In the genomic region with DNA sequence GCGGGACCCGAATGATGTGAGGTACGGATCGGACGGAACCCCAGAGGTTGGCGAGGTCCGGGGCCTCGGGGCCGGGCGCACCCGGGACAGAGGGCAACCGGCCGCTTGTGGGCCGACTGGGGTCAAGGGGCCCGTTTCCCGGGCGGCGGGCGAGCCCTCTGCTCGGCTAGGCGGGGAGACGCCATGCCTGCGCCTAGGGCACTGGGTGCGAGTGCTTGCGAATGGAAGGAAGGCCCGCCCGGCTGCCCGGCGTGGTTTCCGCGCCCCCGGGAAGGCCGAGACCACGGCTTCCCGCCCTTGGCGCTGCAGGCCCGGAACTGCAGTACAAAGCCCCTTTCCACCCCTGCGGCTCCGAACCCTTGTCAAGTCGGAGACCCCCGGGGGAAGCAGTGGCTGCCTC, we compare ENCODE assay signal across 8 mouse cellular contexts. TPM values are rescaled to one million over a fixed set of nuclear protein-coding genes. Genes with fewer than 3 reads are reported as not detected.
A peak's percentile ranks its signal among the peaks of the same experiment; 100 is the strongest.
DNase-seq lines count a peak whose midpoint lies in the region; ATAC-seq and TF ChIP-seq lines count a peak whose summit lies in the region.

No protein-coding gene starts in this region.

- peaks cover 8% of the 10 kb centered on the region; the same call in 1 of the 2 replicates for H3K36me3 ChIP-seq in hindbrain, embryonic 11.5 days (ENCODE audit: control insufficient read depth, insufficient read depth, low read length)
- H3K36me3 ChIP-seq in lung, postnatal 0 days (ENCODE audit: insufficient read depth, low read length): peaks cover 24% of the 10 kb centered on the region; the same call in 1 of the 2 replicates

- no peak; the same call in 1 of the 2 replicates for ATAC-seq in hindbrain, embryonic 11.5 days (ENCODE audit: low FRiP score)
- ATAC-seq in lung, postnatal 0 days: peak; percentile 51

- TF ChIP-seq CTCF in layer of hippocampus, adult 2 months (conservative IDR thresholded peaks at IDR 0.05): no peak
- TF ChIP-seq CTCF in cortical plate, adult 2 months (IDR thresholded peaks at IDR 0.05; ENCODE audit: extremely low read depth, insufficient read depth, low read length): no peak
- no peak for TF ChIP-seq CTCF in lung, postnatal 0 days (IDR thresholded peaks at IDR 0.05)

- H3K27ac ChIP-seq in layer of hippocampus, adult 2 months: peak overlapping the region; percentile 98
- H3K27ac ChIP-seq in cortical plate, adult 2 months (ENCODE audit: insufficient read depth, low read length): peak overlapping the region; percentile 6; the same call in 1 of the 2 replicates
- peak overlapping the region; percentile 85 for H3K27ac ChIP-seq in hindbrain, embryonic 11.5 days (ENCODE audit: low read depth, low read length)
- H3K27ac ChIP-seq in lung, postnatal 0 days (ENCODE audit: low read length): peak overlapping the region; percentile 92

- no peak for TF ChIP-seq POLR2A in cortical plate, adult 2 months (IDR thresholded peaks at IDR 0.05; ENCODE audit: extremely low read depth, insufficient read depth, low read length)

- WGBS in hindbrain, embryonic 11.5 days: 0% methylated on average over 41 of the region's 41 CpGs
- WGBS in lung, postnatal 0 days: 0% methylated on average over 36 of the region's 41 CpGs

- peak overlapping the region; percentile 70 for H3K4me2 ChIP-seq in hindbrain, embryonic 11.5 days (replicated peaks; ENCODE audit: low read depth, low read length)
- H3K4me2 ChIP-seq in lung, postnatal 0 days (replicated peaks; ENCODE audit: low read depth, low read length): peak overlapping the region; percentile 81

- peak overlapping the region; percentile 96 for H3K4me3 ChIP-seq in layer of hippocampus, adult 2 months
- H3K4me3 ChIP-seq in cortical plate, adult 2 months (ENCODE audit: insufficient read depth, low read length): peak overlapping the region; percentile 45
- peak overlapping the region; percentile 98 for H3K4me3 ChIP-seq in hindbrain, embryonic 11.5 days (ENCODE audit: low read depth, low read length)
- peak overlapping the region; percentile 98 for H3K4me3 ChIP-seq in lung, postnatal 0 days (ENCODE audit: low read depth, low read length)

- no peaks in the 10 kb centered on the region for H3K9me3 ChIP-seq in hindbrain, embryonic 11.5 days (ENCODE audit: control insufficient read depth, low read length)
- H3K9me3 ChIP-seq in lung, postnatal 0 days (ENCODE audit: low read length): no peaks in the 10 kb centered on the region

- no peak for TF ChIP-seq EP300 in lung, postnatal 0 days (IDR thresholded peaks at IDR 0.05)

- peaks cover 4% of the 10 kb centered on the region; the same call in 1 of the 2 replicates for H3K4me1 ChIP-seq in cortical plate, adult 2 months (ENCODE audit: control insufficient read depth, insufficient read depth, low read length)
- no peaks in the 10 kb centered on the region for H3K4me1 ChIP-seq in hindbrain, embryonic 11.5 days (replicated peaks; ENCODE audit: control insufficient read depth, insufficient read depth, low read length)
- 0 out of 2 replicates have a peak, but pooled peaks cover 3% of the 10 kb centered on the region for H3K4me1 ChIP-seq in lung, postnatal 0 days (ENCODE audit: insufficient read depth, low read depth, low read length)

- H3K27me3 ChIP-seq in hindbrain, embryonic 11.5 days (ENCODE audit: control insufficient read depth, insufficient read depth, low read length): no peaks in the 10 kb centered on the region
- H3K27me3 ChIP-seq in lung, postnatal 0 days (replicated peaks; ENCODE audit: insufficient read depth, low read length): no peaks in the 10 kb centered on the region

- DNase-seq in layer of hippocampus, adult 2 months (ENCODE audit: low spot score in 2 of 2): peak in 1 of 2 experiments; percentile 27
- DNase-seq in layer of hippocampus, adult 9-11 months: no peak
- peak; percentile 53 for DNase-seq in hindbrain, embryonic 11.5 days (ENCODE audit: low spot score)
- DNase-seq in lung, postnatal 0 days (ENCODE audit: low spot score): peak; percentile 19
- DNase-seq in testis, postnatal 10 days (ENCODE audit: low spot score): peak; percentile 68
- no peak for DNase-seq in ovary, postnatal 36 days (ENCODE audit: low spot score)
- DNase-seq in cerebellum, adult 11-12 months: no peak

- H3K9ac ChIP-seq in hindbrain, embryonic 11.5 days (ENCODE audit: low read depth, low read length): peak overlapping the region; percentile 95
- peak overlapping the region; percentile 99 for H3K9ac ChIP-seq in lung, postnatal 0 days (replicated peaks; ENCODE audit: low read depth)

RNA-seq across cellular contexts. Expression of a gene that starts 0.4 kb away (rescaled TPM):
- total RNA-seq in layer of hippocampus, adult 2 months (2021): 10 to 100 TPM; 58.7 to 78.3 TPM
- 67.1 and 75.0 TPM in 2 replicates for polyA plus RNA-seq in cortical plate, adult 2 months (2012; rRNA removed)
- polyA plus RNA-seq in hindbrain, embryonic 11.5 days (2014; fragmentation: Nextera tagmentation; extraction: Ambion mirVana): 106 and 107 TPM in 2 replicates
- 40.5 and 47.3 TPM in 2 replicates for polyA plus RNA-seq in lung, postnatal 0 days (2015; fragmentation: Nextera tagmentation; extraction: Ambion mirVana)

RNA-seq across cellular contexts. Expression of a gene that starts 5.8 kb away (rescaled TPM):
- total RNA-seq in layer of hippocampus, adult 2 months (2021): 100 to 1,000 TPM; 104 to 108 TPM
- polyA plus RNA-seq in cortical plate, adult 2 months (2012; rRNA removed): 158 TPM in 2 replicates
- polyA plus RNA-seq in hindbrain, embryonic 11.5 days (2014; fragmentation: Nextera tagmentation; extraction: Ambion mirVana): 75.3 and 83.6 TPM in 2 replicates
- 139 and 143 TPM in 2 replicates for polyA plus RNA-seq in lung, postnatal 0 days (2015; fragmentation: Nextera tagmentation; extraction: Ambion mirVana)

RNA-seq across cellular contexts. Expression of a gene that starts 28.5 kb away (rescaled TPM):
- total RNA-seq in layer of hippocampus, adult 2 months (2021): 10 to 100 TPM; 47.3 to 52.6 TPM
- 52.2 and 52.6 TPM in 2 replicates for polyA plus RNA-seq in cortical plate, adult 2 months (2012; rRNA removed)
- 60.0 and 60.8 TPM in 2 replicates for polyA plus RNA-seq in hindbrain, embryonic 11.5 days (2014; fragmentation: Nextera tagmentation; extraction: Ambion mirVana)
- 78.9 and 79.3 TPM in 2 replicates for polyA plus RNA-seq in lung, postnatal 0 days (2015; fragmentation: Nextera tagmentation; extraction: Ambion mirVana)

RNA-seq across cellular contexts. Expression of a gene that starts 53.9 kb away (rescaled TPM):
- 10 to 100 TPM in 1 of 2 experiments, 1 to 10 TPM in 1; 9.2 to 10.9 TPM for total RNA-seq in layer of hippocampus, adult 2 months (2021)
- 9.2 and 10.5 TPM in 2 replicates for polyA plus RNA-seq in cortical plate, adult 2 months (2012; rRNA removed)
- 26.3 and 26.4 TPM in 2 replicates for polyA plus RNA-seq in hindbrain, embryonic 11.5 days (2014; fragmentation: Nextera tagmentation; extraction: Ambion mirVana)
- 11.0 and 13.3 TPM in 2 replicates for polyA plus RNA-seq in lung, postnatal 0 days (2015; fragmentation: Nextera tagmentation; extraction: Ambion mirVana)

RNA-seq across cellular contexts. Expression of a gene that starts 55.3 kb away (rescaled TPM):
- 10 to 100 TPM; 96.2 to 97.7 TPM for total RNA-seq in layer of hippocampus, adult 2 months (2021)
- polyA plus RNA-seq in cortical plate, adult 2 months (2012; rRNA removed): 52.2 and 53.0 TPM in 2 replicates
- polyA plus RNA-seq in hindbrain, embryonic 11.5 days (2014; fragmentation: Nextera tagmentation; extraction: Ambion mirVana): 91.5 and 106 TPM in 2 replicates
- 29.0 and 33.7 TPM in 2 replicates for polyA plus RNA-seq in lung, postnatal 0 days (2015; fragmentation: Nextera tagmentation; extraction: Ambion mirVana)

Comparison
In these comparisons a context has a peak if more than half of its experiments do, and no peak if none do; other contexts are left out.
1. DNase-seq: peak in hindbrain, embryonic 11.5 days (single experiment), lung, postnatal 0 days (single experiment) and testis, postnatal 10 days (single experiment); none in layer of hippocampus, adult 9-11 months (single experiment), ovary, postnatal 36 days (single experiment) and cerebellum, adult 11-12 months (single experiment).
2. H3K27ac ChIP-seq: peak in every context shown above with its lines; median percentile 98 in layer of hippocampus, adult 2 months; 92 in lung, postnatal 0 days; 85 in hindbrain, embryonic 11.5 days; 6 in cortical plate, adult 2 months.
3. H3K4me3 ChIP-seq: peak in every context shown above with its lines; median percentile 98 in hindbrain, embryonic 11.5 days; 98 in lung, postnatal 0 days; 96 in layer of hippocampus, adult 2 months; 45 in cortical plate, adult 2 months.